Mouse (Mus musculus) lung, postnatal 25 days (tissue): ENCODE data around the gene Gpc3.
"Not testable (repeated sequence)": the region's sequence is repeated elsewhere in the genome, so short reads cannot be mapped to it uniquely, and the experiment has no call there.

Experiments
- DNase-seq: peaks from one replicate; pipeline ENCODE4 v3.0.0; 2022; ENCODE audit warnings: low spot score

Gene Gpc3

DNA sequence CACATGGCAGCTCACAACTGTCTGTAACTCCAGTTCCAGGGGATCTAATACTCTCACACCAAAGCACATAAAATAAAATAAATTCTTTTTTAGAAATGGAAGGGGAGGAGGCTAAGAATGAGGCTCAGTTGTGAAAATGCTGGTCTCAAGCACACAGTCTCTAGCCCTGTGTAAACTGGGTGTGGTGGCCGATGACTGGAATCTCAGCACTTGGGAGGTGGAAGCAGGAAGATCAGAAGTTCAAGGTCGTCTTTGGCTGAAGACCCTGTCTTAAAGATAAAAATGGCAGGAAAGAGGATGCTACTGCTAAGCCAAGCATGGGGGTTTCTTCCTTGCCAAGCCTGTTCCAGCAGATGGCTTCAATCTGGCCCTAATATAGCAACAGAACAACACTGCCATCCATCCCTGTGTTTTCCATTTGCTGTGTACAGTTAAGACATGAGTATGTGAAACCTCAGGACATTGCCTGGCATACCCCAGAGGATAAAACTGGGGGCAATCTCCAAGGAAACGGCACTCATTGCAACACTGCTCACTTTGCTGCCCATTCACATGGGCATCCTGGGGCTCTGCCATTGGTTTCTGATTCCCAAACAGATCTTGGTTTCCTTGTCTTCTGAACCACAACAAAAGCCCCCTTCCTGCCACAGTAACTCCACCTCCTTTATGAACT, 334.9 kb downstream of the Gpc3 start:
- no peak for DNase-seq

- DNase-seq: no peak
Measured at GRCm38 (mm10) chrX:52277599-52277998, 336.2 kb downstream of the Gpc3 start.

GRCm38 (mm10) chrX:52273016-52273415, 340.7 kb downstream of the Gpc3 start:
- no peak for DNase-seq

DNA sequence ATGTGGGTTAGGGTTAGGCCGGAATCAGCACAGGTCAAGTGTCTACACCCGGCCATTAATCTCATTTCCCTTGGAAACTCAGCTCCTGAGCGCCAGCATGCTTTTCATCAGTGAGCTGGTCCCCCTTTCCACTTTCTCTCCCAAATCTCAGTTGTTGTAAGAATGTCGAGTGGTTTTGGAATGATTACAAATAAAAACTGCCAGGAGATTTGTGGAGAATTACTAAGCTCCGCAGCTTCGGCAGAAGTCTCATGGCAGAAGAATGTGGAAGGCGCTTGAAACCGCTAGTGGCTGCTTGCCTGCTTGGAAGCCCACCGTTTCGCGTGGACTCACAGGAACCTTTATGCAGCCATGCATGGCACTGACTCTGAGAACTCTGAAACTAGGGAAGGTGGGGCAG, 351.8 kb downstream of the Gpc3 start:
- DNase-seq: no peak

- peak; percentile 2 for DNase-seq
Measured at GRCm38 (mm10) chrX:52261546-52261945, 352.2 kb downstream of the Gpc3 start.

DNA sequence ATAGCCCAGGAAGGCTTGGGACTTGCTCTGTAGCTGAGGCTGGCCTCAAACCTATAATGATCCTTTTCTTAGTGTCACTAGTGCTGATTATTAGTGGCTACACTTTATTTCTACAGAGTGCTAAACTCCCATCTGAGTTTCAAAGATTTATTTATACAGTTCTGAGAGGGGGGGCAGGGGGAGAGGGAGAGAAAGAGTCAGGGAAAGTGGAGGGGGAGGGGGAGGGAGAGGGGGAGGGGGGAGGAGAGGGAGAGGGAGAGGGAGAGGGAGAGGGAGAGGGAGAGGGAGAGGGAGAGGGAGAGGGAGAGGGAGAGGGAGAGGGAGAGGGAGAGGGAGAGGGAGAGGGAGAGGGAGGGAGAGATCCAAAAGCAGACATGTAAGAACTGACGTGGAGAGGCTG, 354.0 kb downstream of the Gpc3 start:
- DNase-seq: not testable (repeated sequence)

DNA sequence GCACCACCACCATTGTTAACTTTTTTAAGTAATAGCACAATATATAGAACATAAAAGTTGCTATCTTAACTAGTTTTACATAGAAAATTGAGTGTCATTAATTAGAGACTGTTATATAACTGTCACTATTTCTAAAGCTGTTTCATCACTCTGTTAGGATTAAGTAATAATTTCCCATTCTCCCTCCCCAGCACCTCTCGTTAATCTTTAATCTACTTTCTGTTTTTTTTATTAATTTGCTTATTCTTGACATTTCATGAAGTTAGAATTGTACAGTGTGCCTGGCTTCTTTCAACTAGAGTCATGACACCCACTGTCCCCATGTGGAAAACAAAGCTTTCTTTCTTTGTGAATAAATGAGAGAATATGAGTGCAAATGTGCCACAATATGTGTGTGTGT, 359.2 kb downstream of the Gpc3 start:
- no peak for DNase-seq

DNA sequence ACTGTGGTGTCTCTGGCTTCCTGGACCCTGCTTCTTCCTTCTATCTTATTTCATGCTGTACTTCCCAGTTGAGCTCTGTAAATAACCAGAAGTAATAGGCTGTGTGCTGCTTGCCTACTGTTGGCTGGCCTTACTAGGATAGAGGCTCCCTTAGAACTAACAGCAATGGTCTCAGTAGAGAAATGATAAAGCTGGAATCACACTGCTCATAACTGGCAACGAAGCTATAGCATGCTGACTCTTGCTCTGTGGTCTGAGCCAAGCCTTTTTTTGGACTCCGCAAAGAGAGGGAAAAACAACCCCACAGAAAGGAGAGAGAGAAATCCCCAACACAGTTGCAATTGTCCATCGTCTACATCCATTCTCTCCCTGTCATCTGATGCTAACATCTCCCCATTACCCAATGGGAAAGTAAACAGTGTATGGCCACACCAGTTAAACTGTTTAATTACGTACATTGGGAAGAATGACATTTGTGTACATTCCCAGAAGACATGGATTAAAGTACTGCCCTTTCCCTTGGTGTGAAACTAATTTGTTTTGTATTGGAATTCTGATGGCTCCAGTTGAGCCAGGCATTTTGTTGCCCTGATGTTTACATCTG, 368.0 kb downstream of the Gpc3 start:
- no peak for DNase-seq

DNA sequence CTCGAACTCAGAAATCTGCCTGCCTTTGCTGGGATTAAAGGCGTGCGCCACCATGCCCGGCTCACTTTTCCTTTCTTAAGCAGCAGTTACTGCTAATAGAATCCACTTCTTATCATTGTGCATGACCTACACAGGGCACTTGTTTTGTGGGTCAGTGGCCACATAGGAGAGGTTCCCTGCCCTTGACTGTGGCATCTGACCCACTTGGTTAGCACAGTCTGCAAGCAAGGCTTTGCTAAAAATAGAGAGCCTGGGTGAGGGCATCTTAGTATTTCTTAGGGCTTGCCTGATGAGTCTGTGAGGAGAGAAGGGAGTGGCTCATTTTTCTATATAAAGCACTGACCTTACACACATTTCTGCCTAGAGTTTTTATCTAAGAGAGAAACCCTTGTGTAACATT, 376.3 kb downstream of the Gpc3 start:
- DNase-seq: no peak

- no peak for DNase-seq
Measured at GRCm38 (mm10) chrX:52231984-52232383, 381.8 kb downstream of the Gpc3 start.

GRCm38 (mm10) chrX:52230711-52231110, 383.0 kb downstream of the Gpc3 start:
- no peak for DNase-seq
